Comparison of ENCODE assay signal across 8 mouse cellular contexts in genomic region chr2:144593951-144594651, GRCm38 (mm10). TPM values are rescaled to one million over a fixed set of nuclear protein-coding genes. Genes with fewer than 3 reads are reported as not detected.
DNase-seq lines count a peak whose midpoint lies in the region; ATAC-seq lines count a peak whose summit lies in the region.

Gene Smim26, plus strand, starts transcription at chr2:144594054.

- H3K36me3 ChIP-seq in heart, embryonic 12.5 days = peaks cover 12% of the 10 kb centered on the region
- peaks cover 29% of the 10 kb centered on the region for H3K36me3 ChIP-seq in liver, embryonic 12.5 days
- H3K36me3 ChIP-seq in stomach, embryonic 15.5 days = peaks cover 5% of the 10 kb centered on the region; the same call in 1 of the 2 replicates

- peak within 1 kb of the TSS; percentile 24; the same call in 1 of the 2 replicates for H3K27ac ChIP-seq in heart, embryonic 12.5 days (ENCODE audit: poor library complexity, severe bottlenecking)
- no peak within 1 kb of the TSS for H3K27ac ChIP-seq in liver, embryonic 12.5 days
- H3K27ac ChIP-seq in stomach, embryonic 15.5 days = peak within 1 kb of the TSS; percentile 57; the same call in 1 of the 2 replicates

- H3K4me1 ChIP-seq in heart, embryonic 12.5 days (replicated peaks) = no peaks in the 10 kb centered on the region
- H3K4me1 ChIP-seq in liver, embryonic 12.5 days = peaks cover 13% of the 10 kb centered on the region
- peaks cover 6% of the 10 kb centered on the region; the same call in 1 of the 2 replicates for H3K4me1 ChIP-seq in stomach, embryonic 15.5 days

- peak; percentile 82 for DNase-seq in CD4-positive, CD25-positive, alpha-beta regulatory T cell, adult 2 months (ENCODE audit: low read depth, low spot score)
- peak; percentile 74 for DNase-seq in brain, embryonic 18.5 days (ENCODE audit: low read depth, low spot score)
- DNase-seq in kidney, postnatal 10 days = peak; percentile 86
- DNase-seq in natural killer cell, adult 2 months (ENCODE audit: low spot score in 2 of 2) = peak; percentile 36 to 56

- 1% methylated on average over 31 of the region's 31 CpGs for WGBS in heart, embryonic 12.5 days
- WGBS in liver, embryonic 12.5 days (ENCODE audit: insufficient replicate concordance) = under 1% methylated on average over 31 of the region's 31 CpGs
- under 1% methylated on average over 31 of the region's 31 CpGs for WGBS in stomach, embryonic 15.5 days

- H3K9me3 ChIP-seq in heart, embryonic 12.5 days (replicated peaks) = no peaks in the 10 kb centered on the region
- H3K9me3 ChIP-seq in liver, embryonic 12.5 days (replicated peaks) = no peaks in the 10 kb centered on the region
- no peaks in the 10 kb centered on the region for H3K9me3 ChIP-seq in stomach, embryonic 15.5 days

- H3K4me2 ChIP-seq in heart, embryonic 12.5 days = peak within 1 kb of the TSS; percentile 77
- peak within 1 kb of the TSS; percentile 65 for H3K4me2 ChIP-seq in liver, embryonic 12.5 days
- H3K4me2 ChIP-seq in stomach, embryonic 15.5 days = peak within 1 kb of the TSS; percentile 60

- no peaks in the 10 kb centered on the region for H3K27me3 ChIP-seq in heart, embryonic 12.5 days (replicated peaks)
- H3K27me3 ChIP-seq in liver, embryonic 12.5 days (replicated peaks) = no peaks in the 10 kb centered on the region
- no peaks in the 10 kb centered on the region for H3K27me3 ChIP-seq in stomach, embryonic 15.5 days (replicated peaks)

- H3K4me3 ChIP-seq in heart, embryonic 12.5 days = peak within 1 kb of the TSS; percentile 62
- peak within 1 kb of the TSS; percentile 71 for H3K4me3 ChIP-seq in liver, embryonic 12.5 days
- peak within 1 kb of the TSS; percentile 66 for H3K4me3 ChIP-seq in stomach, embryonic 15.5 days (replicated peaks)

- peak within 1 kb of the TSS; percentile 73 for H3K9ac ChIP-seq in heart, embryonic 12.5 days
- peak within 1 kb of the TSS; percentile 76 for H3K9ac ChIP-seq in liver, embryonic 12.5 days
- H3K9ac ChIP-seq in stomach, embryonic 15.5 days = peak within 1 kb of the TSS; percentile 53

- peak; percentile 92 for ATAC-seq in erythroid progenitor cell, adult 5-6 weeks (replicated peaks; ENCODE audit: low FRiP score, poor library complexity, severe bottlenecking)
- peak; percentile 92 for ATAC-seq in heart, embryonic 12.5 days (ENCODE audit: insufficient number of reproducible peaks, low FRiP score)
- peak; percentile 96 for ATAC-seq in liver, embryonic 12.5 days
- ATAC-seq in stomach, embryonic 15.5 days (ENCODE audit: insufficient read depth, low FRiP score, low read depth) = peak; percentile 96

RNA-seq across cellular contexts. Expression of gene Smim26, which starts in this region (rescaled TPM):
- total RNA-seq in erythroid progenitor cell, adult 5-6 weeks (2015; ENCODE audit: low replicate concordance) = 7.2 TPM in 1 of 2 replicates, not detected in the other
- total RNA-seq in erythroid progenitor cell, adult 5-6 weeks (2017; ENCODE audit: low replicate concordance) = not detected in 2 replicates
- polyA plus RNA-seq in heart, embryonic 12.5 days (2016; fragmentation: Nextera tagmentation; extraction: Ambion mirVana) = 54.8 and 57.1 TPM in 2 replicates
- 29.6 TPM in 2 replicates for polyA plus RNA-seq in liver, embryonic 12.5 days (2016; fragmentation: Nextera tagmentation; extraction: Ambion mirVana)
- polyA plus RNA-seq in stomach, embryonic 15.5 days (2015; fragmentation: Nextera tagmentation; extraction: Ambion mirVana) = 38.2 and 41.1 TPM in 2 replicates
